Mouse (Mus musculus) spleen, postnatal 14 days (tissue): ENCODE measurements around the gene Kcnk10.
"Not testable (repeated sequence)": the region's sequence is repeated elsewhere in the genome, so short reads cannot be mapped to it uniquely, and the experiment has no call there.

Source experiments
- DNase-seq, 2 experiments: peaks; one replicate each; pipeline ENCODE4 v3.0.0; 2021 to 2022; ENCODE audit warnings: low spot score in 2 of 2

Kcnk10 gene

DNA sequence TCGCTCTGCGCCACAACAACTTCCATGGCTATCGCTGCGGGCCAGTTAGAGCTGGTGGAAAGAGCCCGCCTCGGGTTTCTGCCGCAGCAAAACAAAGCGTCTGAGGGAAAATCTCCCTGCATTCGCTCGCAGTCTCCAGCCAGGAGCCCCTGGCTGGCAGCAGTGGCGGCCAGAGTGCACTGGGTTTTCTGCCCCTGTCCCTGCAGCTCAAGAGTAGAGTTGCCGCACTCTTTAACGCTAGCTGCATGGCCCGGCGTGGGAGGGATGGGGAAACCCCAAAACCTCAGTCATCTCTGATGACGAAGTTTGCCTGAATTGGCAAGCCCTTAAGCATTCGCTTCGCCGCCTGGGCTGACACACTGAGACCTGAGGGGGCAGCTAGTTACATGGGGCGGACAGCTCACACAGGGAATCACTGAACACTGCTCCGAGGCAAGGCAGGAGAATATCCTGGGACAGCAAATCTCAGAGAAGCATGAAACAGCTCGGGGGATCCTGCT, at the start of gene Kcnk10:
TSS of gene Kcnk10 (minus strand) at position 450 of the 500 bp plus-strand sequence.
- peak; percentile 18 to 51 for DNase-seq

DNA sequence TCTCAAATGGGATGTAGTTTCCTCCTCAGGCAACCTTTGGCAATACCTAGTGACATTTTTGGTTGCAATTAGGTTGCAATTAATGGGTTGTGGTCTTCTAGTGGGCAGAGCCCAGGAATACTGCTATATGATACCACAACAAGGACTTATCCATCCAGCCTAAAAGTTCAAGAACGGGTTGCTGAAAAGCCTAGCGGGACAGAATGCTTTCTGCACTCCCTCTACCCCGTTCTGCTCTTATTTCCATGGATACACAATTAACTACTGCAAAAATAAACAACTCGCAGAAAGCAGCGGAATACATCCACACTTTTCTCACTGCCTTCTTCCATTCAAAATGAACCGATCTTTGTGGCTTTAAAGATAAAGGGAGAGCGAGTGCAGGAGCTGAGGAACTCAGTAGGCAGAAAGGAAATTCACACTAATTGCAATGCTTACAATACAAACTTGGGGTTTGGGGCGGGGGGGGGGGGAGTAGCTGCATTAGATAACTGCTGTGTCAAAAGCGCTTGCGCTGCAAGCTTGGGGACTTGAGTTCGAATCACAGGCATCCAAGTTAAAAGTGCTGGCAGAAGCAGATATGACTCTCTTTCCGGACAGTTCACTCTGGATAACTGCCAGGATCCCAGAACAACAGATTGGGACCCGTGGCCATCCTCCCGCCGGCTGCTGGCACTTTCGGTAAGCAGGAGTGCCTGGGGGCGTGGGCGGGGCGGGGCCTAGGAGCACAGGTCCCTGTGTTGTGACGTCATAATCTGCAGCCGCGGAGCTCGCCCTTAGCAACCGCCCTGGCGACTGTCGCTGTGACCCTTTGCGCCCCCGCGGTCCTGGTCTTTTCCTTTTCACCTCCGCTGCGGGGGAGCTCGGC, 49.5 kb upstream of the Kcnk10 start, which contains the start of gene Spata7:
TSS of gene Spata7 (plus strand) at position 766 of the 868 bp plus-strand sequence.
- DNase-seq = peak; percentile 42 to 61

DNA sequence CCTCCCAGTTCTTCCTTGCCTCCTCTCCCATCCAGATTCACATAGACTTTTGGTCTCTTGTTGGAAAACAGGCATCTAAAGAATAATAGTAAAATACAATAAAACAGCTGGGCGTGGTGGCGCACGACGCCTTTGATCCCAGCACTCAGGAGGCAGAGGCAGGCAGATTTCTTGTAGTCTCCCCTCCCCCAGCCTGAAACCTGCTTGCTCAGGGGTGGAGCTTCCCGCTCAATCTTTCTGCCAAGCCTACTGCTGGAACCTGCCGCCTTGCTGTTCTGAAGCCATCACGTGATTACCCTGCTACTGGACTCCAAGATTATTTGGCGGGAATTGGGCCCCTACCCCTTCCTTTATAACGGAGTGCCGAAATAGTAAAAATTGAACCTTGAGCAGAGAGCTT, 45.2 kb upstream of the Kcnk10 start:
- DNase-seq = not testable (repeated sequence)

DNA sequence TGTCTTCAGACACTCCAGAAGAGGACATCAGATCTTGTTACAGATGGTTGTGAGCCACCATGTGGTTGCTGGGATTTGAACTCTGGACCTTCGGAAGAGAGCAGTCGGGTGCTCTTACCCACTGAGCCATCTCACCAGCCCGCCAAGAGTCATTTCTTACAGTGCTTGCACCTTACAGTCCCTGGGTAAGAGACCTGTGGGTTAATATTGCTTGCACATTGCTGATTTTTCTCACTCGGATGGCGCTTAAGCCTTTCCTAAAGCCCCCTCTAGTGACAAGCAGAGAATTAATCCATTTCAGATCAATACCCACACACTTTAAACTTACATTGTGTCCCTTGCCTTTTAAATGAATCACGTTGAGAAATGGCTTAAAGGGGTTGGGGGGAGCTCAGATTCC, 42.8 kb upstream of the Kcnk10 start:
- DNase-seq = not testable (repeated sequence)

DNA sequence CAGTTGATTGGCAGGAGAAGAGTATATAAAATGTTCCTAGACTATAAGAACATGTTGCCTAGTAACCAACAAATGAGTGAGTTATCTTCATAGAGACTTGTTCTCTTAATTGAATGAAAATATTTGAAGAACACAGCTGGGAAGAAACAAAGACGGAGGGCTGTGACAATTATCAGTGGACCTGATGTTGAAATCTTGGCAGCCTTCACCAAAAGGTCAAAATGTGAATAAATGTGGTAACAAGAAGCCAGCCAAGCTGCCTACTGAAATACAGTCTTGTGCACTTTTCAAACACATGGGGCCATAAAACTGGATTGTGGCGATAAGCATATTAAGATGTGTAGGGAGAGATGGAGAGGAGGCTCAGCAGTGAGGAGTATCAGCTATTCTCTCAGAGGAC, 41.4 kb upstream of the Kcnk10 start:
- no peak for DNase-seq

DNA sequence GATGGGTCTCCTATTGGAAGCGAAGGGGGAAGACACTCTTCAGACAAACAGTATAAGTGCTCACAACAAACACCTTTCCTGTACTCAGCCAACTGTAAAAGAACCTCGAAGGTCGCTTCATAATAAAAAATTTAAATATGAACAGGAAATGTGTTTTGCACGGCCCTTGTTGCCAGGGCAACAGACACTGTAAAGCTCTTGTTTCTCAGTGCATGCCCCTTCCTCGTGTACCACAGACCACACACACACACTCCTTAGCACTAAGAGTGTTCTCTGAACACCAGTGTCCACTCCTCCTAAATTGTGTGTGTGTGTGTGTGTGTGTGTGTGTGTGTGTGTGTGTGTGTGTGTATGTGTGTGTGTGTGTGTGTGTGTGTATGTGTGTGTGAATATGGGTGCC, 37.6 kb upstream of the Kcnk10 start:
- DNase-seq = no peak

DNA sequence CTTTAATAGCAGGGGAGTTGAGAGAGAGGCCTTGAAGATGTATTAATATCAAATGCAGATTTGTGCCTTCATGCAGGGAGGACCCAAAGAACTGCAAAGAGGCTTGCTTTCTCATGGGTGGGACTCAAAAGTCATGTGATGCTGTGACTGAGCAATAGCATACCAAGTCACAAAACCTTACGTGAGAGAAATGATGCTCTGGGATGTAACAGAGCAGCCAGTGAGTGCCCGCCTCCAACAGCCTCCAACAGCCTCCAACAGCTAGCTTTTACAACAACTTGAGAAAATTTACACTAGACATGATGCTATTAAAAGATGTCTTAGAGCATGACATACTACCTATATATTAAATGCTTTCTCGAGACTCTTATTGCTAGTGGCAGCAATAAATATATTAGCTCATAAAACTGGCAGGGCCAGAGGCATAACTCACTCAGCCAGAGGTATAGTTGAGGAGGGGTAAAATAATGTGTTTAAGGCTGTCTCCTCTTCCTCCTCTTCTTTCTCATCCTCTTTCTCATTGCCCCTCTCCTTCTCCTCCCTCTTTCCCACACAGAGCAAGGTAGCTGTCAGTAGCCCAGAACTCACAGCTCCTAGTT, 36.9 kb upstream of the Kcnk10 start:
- DNase-seq = no peak

DNA sequence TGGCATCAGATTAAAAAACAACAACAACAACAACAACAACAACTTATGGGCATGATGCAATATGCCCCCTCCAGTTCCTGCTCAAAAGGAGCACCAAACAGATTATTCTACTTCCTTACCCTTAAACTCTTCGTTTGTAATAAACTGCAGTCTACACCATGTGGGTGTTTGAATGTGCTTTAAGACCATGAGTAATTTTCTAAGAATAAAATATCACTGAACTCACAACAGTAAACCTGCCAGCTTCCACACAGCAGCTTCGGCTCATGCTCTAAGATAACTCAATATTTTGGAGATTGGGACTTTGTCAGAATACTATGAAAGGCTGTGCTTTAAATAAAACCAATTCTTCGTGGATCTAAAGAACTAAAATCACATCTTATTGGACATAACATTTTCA, 32.2 kb upstream of the Kcnk10 start:
- DNase-seq = no peak

DNA sequence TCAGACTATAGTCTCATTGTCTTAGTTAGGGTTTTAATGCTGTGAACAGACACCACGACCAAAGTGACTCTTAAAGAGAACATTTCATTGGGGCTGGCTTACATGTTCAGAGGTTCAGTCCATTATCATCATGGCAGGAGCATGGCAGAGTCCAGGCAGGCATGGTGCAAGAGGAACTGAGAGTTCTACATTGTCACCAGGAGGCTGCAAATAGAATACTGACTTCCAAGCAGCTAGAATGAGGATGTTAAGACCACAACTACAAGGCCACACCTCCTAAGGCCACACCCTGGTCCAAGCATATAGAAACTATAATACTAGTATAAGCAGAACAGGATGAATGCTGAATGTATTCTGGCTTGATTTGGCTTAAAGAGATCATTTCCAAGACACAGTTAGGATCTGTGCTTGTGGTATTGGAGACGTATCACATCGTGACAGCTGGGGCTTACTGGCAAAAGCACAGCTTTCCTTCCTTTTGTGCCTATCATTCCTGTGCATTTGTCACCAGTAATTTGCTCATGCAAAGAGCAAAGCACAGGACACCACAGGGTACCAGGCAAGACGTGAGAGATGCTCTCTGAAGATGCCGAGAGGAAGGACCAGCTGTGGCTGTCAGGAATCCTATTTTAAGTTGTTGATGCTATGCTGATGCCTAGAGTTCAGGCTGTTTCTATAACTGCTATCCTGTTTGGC, 28.6 kb upstream of the Kcnk10 start:
- DNase-seq = peak in 1 of 2 experiments; percentile 2

DNA sequence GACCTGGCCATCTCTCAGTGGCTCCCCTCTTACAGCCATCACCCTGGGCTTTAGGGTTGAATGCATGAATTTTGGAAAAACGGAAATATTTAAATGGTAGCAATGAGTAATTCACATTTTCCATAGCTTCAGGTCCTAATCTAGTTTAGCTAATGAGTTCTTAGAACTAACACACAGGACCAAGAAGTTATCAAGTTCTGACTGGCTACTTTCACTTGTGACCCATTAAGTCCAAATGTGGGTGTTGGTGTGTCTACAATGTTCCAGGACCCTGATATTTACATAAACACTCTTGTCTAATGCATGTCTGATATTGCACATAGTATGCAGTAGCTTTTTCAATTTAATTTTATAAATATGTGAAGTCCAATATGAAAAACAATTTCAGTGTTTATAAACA, 27.2 kb upstream of the Kcnk10 start:
- no peak for DNase-seq

DNA sequence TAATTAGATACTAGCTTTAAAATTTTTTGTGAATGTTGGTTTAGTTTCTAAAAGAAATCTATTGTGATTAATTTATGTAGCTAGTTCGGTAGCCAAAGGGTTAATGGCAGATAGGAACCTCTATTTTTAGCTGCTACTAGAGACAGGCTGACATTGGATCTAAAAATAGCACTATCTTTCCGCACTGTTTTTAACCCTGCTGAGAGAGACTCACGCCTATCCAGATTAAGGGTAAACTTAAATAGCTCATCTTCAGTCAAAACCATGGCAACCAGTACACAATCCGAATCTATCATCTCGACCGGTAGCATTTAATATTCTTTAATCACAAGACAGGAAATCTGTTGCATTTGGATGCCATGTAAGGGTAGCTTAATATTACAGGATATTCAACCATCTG, 24.0 kb upstream of the Kcnk10 start:
- DNase-seq = no peak

DNA sequence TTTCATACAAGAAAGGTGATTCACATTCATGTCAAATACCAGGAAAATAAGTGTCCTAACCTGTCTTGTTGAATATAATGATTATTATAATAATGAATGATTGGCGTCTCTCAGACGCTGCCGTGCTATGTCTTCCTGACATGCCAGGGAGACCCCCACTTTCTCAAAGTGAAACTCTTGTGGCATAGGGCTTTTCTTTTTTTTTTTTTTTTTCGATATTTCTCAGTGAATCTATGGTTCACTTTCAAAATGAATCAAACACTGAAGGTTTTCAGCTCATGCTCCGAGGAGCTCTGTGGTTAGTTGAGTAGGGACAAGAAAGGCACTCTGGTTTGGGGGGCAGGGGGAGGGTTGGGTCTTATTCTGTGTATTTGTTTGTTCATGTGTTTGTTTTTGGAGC, 22.8 kb upstream of the Kcnk10 start:
- DNase-seq = no peak

DNA sequence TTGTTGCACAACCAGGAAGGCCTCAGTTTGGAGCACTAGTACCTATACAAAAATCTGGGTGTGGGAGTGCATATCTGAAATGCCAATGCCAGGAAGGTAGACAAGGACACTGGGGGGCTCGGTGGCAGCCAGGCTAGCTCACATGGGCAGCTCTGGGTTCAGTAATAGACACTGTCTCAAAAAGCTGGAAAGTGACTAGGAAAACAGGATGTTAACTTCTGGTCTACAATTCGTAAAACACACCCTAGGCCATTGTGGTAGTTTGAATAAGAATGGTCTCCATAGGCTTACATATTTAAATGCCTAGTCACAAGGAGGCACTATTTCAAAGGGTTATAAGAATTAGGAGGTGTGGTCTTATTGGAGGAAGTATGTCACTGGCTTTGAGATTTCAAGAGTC, 12.9 kb upstream of the Kcnk10 start:
- no peak for DNase-seq

DNA sequence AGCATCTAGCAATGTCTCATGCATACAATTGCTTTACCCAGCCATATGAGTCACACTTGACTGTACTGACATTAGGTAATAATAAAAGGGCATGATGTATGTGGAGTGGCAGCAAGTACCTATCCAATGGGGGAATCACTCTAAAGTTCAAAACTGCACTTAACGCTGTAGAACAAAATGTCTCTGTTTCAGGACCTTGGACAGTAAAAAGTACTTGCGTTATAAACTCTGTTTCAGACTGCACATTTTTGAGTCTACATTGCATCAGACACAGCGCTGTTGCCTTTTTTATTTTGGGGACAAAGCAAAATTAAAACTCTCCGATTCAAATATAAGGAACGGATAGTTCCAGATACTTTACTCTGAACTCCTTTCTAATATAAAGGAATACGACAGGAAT, 10.5 kb upstream of the Kcnk10 start:
- DNase-seq = no peak

DNA sequence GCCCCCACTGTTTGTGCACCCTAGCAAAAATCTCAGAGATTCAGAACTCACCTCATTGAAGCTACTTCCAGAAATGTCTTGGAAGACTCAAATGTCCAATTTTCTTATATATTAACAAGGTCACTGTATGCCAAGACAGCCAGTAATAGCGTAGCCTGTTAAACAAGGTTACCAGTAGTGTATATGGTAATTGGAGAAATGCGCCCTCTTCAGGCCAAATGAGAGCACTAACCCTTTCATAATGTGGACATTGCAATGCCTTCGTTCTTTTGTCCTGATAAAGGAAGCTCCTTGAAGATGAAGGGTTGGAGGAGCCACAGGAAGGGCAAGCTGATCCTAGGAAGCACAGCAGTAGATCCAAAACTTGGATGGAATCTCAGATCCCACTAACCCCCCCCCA, 7.2 kb upstream of the Kcnk10 start:
- DNase-seq = no peak

DNA sequence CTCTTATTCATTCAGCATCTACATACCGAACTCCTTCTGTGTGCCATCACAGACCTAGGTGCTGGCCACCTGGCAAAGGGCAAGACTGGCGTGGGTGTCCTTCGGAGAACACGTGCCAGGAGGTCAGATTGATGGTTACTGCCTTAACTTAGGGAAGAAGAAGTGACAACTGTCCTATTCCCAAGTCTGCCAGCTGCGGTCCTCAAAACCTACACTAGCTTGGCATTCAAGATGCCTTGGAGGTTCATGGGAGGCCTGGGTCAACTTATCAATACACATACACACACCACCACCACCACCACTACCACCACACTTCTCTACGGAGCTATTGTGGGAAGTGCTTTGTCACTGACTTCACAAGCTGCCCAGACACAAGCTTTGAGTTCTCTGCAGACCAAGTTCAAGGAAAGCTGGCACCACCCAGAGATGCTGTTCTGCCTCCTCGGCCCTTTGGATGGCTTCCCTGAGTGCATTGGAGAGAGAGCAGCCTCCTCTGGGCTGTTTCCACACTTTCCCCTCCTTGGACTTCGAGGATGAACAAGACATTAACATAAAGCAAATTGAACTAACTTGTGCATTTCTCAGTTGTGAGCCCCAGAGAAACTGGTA, 2.1 kb downstream of the Kcnk10 start:
- DNase-seq = no peak

DNA sequence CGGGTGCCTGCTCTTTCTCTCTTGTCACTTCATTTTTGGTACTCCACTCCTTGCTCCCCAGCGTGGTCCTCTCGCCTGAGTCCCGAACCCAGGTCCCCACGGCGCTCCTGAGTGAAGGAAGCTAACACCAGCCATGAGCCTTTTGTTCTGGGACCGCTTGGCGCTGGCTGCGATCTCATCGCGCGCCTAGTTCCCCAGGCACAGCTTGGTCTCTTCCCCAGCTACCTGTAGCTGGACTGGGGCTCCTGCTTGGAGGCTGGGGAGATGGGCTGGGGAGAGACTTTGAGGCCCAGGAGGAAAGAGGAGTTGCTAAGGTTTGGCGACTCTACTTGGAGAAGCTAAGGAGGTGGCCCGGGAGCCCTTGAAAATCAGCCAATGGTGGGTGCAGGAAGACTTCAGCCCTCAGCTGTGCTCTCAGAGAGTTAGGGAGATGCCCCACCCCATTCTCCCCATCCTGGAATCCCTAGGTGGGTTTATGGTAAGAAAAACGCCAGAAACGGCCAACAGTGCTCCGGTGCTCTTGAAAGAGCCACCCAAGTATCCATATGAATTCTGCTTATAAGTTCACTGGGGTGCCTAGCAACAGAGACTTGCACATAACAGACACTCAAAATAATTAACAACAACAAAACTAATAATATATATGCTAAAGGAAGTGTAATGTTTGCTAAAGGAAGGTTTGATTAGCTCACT, 2.8 kb downstream of the Kcnk10 start:
- DNase-seq = no peak

DNA sequence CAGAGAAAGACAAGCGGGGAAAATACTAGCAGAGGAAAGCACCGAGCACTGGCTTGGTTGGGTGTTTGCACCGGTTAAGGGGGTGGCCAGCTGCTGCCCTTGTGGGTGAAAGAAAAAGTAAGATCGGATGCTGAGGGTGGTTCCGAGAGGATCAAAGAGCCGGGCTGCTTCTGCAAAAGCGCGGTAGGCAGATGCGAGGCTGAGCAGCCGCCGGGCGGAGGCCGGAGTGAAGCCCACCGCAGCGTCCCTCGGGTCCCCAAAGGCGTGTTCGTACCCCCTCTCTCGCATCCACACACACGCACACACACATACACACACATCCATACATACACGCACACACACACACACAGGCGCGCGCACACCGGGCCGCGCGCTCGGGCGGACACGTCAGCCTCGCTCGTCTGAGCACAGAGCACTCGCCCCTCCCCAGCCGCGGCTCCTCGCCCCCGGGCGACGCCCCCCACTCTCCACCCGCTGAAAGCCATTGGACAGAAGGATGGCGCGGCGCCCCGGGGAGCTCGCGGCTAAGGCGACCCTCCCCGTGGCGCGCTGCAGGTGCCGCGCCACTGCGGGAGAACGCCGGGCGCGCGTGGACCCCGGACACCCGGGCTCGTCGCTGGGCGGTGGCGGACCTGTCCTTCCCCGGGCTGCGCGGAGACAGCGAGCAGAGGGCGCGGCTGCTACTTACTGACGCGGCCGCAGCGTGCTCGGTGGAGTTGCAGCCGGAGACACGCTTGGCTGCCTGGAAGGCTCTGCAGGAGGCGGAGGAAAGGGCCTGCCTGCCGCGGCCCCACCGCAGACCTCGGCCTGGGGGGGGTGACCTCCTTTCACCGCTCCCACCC, 3.5 kb downstream of the Kcnk10 start:
- peak; percentile 33 for DNase-seq

DNA sequence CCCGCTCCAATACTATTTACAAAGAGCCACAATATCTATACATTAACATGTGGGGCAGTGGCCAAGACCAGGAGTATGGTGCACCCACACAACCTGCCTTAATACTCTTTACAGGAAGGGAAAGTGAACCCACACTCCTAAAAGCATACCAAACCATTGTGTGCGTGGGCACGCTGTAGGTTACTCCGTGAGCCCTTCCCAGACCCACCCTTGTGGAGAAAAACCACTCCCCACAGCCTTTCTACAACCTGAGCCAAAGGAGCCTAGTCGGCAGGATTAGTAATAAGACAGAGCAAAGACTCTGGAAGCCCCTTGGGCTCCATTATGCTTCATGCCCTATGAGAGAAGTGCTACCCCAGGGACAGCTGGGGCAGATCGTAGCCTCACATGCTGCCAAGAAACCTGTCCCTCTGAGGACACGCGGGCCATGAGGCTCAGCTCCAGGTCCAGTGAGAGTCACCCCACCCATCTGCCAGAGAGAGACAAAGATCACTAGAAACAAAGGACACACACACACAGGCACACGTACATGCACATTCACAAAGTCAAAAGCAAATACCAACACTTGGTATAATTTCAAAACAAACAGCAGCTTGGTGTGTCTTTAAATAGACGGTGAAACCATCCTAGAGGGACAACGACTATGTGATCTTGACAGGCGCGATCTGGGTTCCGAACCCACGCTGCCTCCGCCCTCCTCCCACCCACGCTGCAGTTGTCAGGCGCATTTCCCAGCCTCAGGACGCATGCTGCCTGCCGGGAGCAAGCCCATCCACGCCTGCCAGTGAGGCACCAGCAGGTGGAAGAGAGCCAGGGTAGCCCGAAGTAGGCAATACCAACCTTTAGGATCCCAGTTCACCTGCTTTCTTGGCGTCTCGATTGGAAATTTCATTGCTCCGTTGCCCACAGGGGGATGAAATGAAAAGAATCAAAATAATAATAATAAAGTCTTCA, 4.5 kb downstream of the Kcnk10 start:
- DNase-seq = no peak
